In genomic region chr2:128818956-128819643, GRCm38 (mm10) we compare ENCODE assay signal across 8 mouse cellular contexts. TPM values are rescaled to one million over a fixed set of nuclear protein-coding genes. Genes with fewer than 3 reads are reported as not detected.
DNase-seq lines count a peak whose midpoint lies in the region; ATAC-seq and TF ChIP-seq lines count a peak whose summit lies in the region.

No protein-coding gene starts in this region.

- H3K4me1 ChIP-seq in spleen, adult 2 months (ENCODE audit: control insufficient read depth, insufficient read depth, insufficient read length), result peaks cover 4% of the 10 kb centered on the region; the same call in 1 of the 2 replicates
- peaks cover 23% of the 10 kb centered on the region for H3K4me1 ChIP-seq in embryonic facial prominence, embryonic 10.5 days
- peaks cover 22% of the 10 kb centered on the region for H3K4me1 ChIP-seq in heart, embryonic 15.5 days (replicated peaks)
- peaks cover 13% of the 10 kb centered on the region for H3K4me1 ChIP-seq in limb, embryonic 10.5 days
- peaks cover 4% of the 10 kb centered on the region; the same call in 1 of the 2 replicates for H3K4me1 ChIP-seq in midbrain, embryonic 11.5 days (ENCODE audit: control insufficient read depth, insufficient read depth, low read length)

- no peaks in the 10 kb centered on the region for H3K9me3 ChIP-seq in embryonic facial prominence, embryonic 10.5 days
- H3K9me3 ChIP-seq in heart, embryonic 15.5 days (replicated peaks), result no peaks in the 10 kb centered on the region
- no peaks in the 10 kb centered on the region for H3K9me3 ChIP-seq in limb, embryonic 10.5 days (replicated peaks)
- no peaks in the 10 kb centered on the region for H3K9me3 ChIP-seq in midbrain, embryonic 11.5 days (ENCODE audit: control insufficient read depth, low read length)

- TF ChIP-seq POLR2A in spleen, adult 2 months (IDR thresholded peaks at IDR 0.05; ENCODE audit: low read depth, low read length), result no peak

- no peak for DNase-seq in spleen, adult 2 months (ENCODE audit: low read depth in 1 of 2, low spot score in 2 of 2)
- DNase-seq in spleen, adult 18-20 months, result no peak
- no peak for DNase-seq in embryonic facial prominence, embryonic 10.5 days (ENCODE audit: low spot score)
- DNase-seq in limb, embryonic 10.5 days (ENCODE audit: low spot score), result peak; percentile 33
- DNase-seq in midbrain, embryonic 11.5 days (ENCODE audit: low spot score, missing footprints), result no peak
- no peak for DNase-seq in frontal cortex, adult 2 months (ENCODE audit: extremely low spot score in 1 of 2, low spot score in 1 of 2)
- DNase-seq in c-Kit-positive CD71-positive TER-119-positive erythroid progenitor cells, embryonic 14.5 days (ENCODE audit: low spot score), result no peak

- no peak for TF ChIP-seq CTCF in spleen, adult 2 months (IDR thresholded peaks at IDR 0.05; ENCODE audit: extremely low read depth, insufficient read depth, insufficient read length, insufficient replicate concordance)

- H3K27ac ChIP-seq in spleen, adult 2 months (ENCODE audit: insufficient read depth, low read length), result peak overlapping the region; percentile 84; the same call in 1 of the 2 replicates
- H3K27ac ChIP-seq in embryonic facial prominence, embryonic 10.5 days (replicated peaks), result peak overlapping the region; percentile 93
- peak overlapping the region; percentile 93 for H3K27ac ChIP-seq in heart, embryonic 15.5 days
- peak overlapping the region; percentile 86 for H3K27ac ChIP-seq in limb, embryonic 10.5 days
- H3K27ac ChIP-seq in midbrain, embryonic 11.5 days (ENCODE audit: low read depth, low read length), result peak overlapping the region; percentile 91

- peak overlapping the region; percentile 91; the same call in 1 of the 2 replicates for H3K4me3 ChIP-seq in spleen, adult 2 months (ENCODE audit: extremely low read depth, insufficient read depth, insufficient read length)
- H3K4me3 ChIP-seq in embryonic facial prominence, embryonic 10.5 days, result peak overlapping the region; percentile 87
- H3K4me3 ChIP-seq in heart, embryonic 15.5 days, result peak overlapping the region; percentile 81
- H3K4me3 ChIP-seq in limb, embryonic 10.5 days, result peak overlapping the region; percentile 72
- H3K4me3 ChIP-seq in midbrain, embryonic 11.5 days (ENCODE audit: low read depth, low read length), result peak overlapping the region; percentile 76

- H3K4me2 ChIP-seq in heart, embryonic 15.5 days, result peak overlapping the region; percentile 85
- peak overlapping the region; percentile 70 for H3K4me2 ChIP-seq in midbrain, embryonic 11.5 days

- 37% methylated on average over 14 of the region's 14 CpGs for WGBS in spleen, adult 2 months
- WGBS in embryonic facial prominence, embryonic 10.5 days, result 26% methylated on average over 14 of the region's 14 CpGs
- 17% methylated on average over 14 of the region's 14 CpGs for WGBS in heart, embryonic 15.5 days
- 32% methylated on average over 14 of the region's 14 CpGs for WGBS in limb, embryonic 10.5 days
- 25% methylated on average over 14 of the region's 14 CpGs for WGBS in midbrain, embryonic 11.5 days

- H3K27me3 ChIP-seq in spleen, adult 2 months (ENCODE audit: control insufficient read depth, insufficient read depth, low read length), result no peaks in the 10 kb centered on the region
- H3K27me3 ChIP-seq in embryonic facial prominence, embryonic 10.5 days (replicated peaks; ENCODE audit: low read depth, poor library complexity, severe bottlenecking), result no peaks in the 10 kb centered on the region
- H3K27me3 ChIP-seq in heart, embryonic 15.5 days, result no peaks in the 10 kb centered on the region
- no peaks in the 10 kb centered on the region for H3K27me3 ChIP-seq in limb, embryonic 10.5 days (ENCODE audit: low read depth, poor library complexity, severe bottlenecking)
- no peaks in the 10 kb centered on the region for H3K27me3 ChIP-seq in midbrain, embryonic 11.5 days (ENCODE audit: control insufficient read depth, insufficient read depth, low read length)

- no peaks in the 10 kb centered on the region; the same call in 1 of the 2 replicates for H3K36me3 ChIP-seq in spleen, adult 2 months (ENCODE audit: control insufficient read depth, insufficient read depth, low read length)
- H3K36me3 ChIP-seq in embryonic facial prominence, embryonic 10.5 days (replicated peaks), result peaks cover 8% of the 10 kb centered on the region
- H3K36me3 ChIP-seq in heart, embryonic 15.5 days, result no peaks in the 10 kb centered on the region
- H3K36me3 ChIP-seq in limb, embryonic 10.5 days, result peaks cover 7% of the 10 kb centered on the region
- H3K36me3 ChIP-seq in midbrain, embryonic 11.5 days (ENCODE audit: control insufficient read depth, insufficient read depth, low read length), result no peaks in the 10 kb centered on the region

- no peak for ATAC-seq in heart, embryonic 15.5 days (replicated peaks; ENCODE audit: insufficient number of reproducible peaks, insufficient read depth, low FRiP score, low read depth)
- ATAC-seq in midbrain, embryonic 11.5 days (ENCODE audit: low FRiP score), result no peak

- H3K9ac ChIP-seq in heart, embryonic 15.5 days, result peak overlapping the region; percentile 74
- H3K9ac ChIP-seq in midbrain, embryonic 11.5 days (ENCODE audit: low read length), result peak overlapping the region; percentile 72

RNA-seq across cellular contexts. Expression of gene Tmem87b, which starts 1.2 kb away (rescaled TPM):
- polyA plus RNA-seq in spleen, adult 2 months (2012; rRNA removed), result 5.6 and 5.9 TPM in 2 replicates
- 29.7 TPM in 2 replicates for polyA plus RNA-seq in embryonic facial prominence, embryonic 10.5 days (2016; fragmentation: Nextera tagmentation; extraction: Ambion mirVana)
- polyA plus RNA-seq in heart, embryonic 15.5 days (2015; fragmentation: Nextera tagmentation; extraction: Ambion mirVana), result 26.4 and 27.2 TPM in 2 replicates
- polyA plus RNA-seq in limb, embryonic 10.5 days (2016; fragmentation: Nextera tagmentation; extraction: Ambion mirVana), result 24.6 and 28.3 TPM in 2 replicates
- polyA plus RNA-seq in midbrain, embryonic 11.5 days (2014; fragmentation: Nextera tagmentation; extraction: Ambion mirVana), result 21.7 and 24.1 TPM in 2 replicates
- 24.0 and 28.0 TPM in 2 replicates for polyA plus RNA-seq in frontal cortex, adult 2 months (2012; rRNA removed)

RNA-seq across cellular contexts. Expression of gene Fbln7, which starts 43.7 kb away (rescaled TPM):
- 0.28 and 0.31 TPM in 2 replicates for polyA plus RNA-seq in spleen, adult 2 months (2012; rRNA removed)
- 1.8 and 2.1 TPM in 2 replicates for polyA plus RNA-seq in embryonic facial prominence, embryonic 10.5 days (2016; fragmentation: Nextera tagmentation; extraction: Ambion mirVana)
- polyA plus RNA-seq in heart, embryonic 15.5 days (2015; fragmentation: Nextera tagmentation; extraction: Ambion mirVana), result 1.2 and 2.7 TPM in 2 replicates
- 1.0 and 1.2 TPM in 2 replicates for polyA plus RNA-seq in limb, embryonic 10.5 days (2016; fragmentation: Nextera tagmentation; extraction: Ambion mirVana)
- 2.2 and 2.4 TPM in 2 replicates for polyA plus RNA-seq in midbrain, embryonic 11.5 days (2014; fragmentation: Nextera tagmentation; extraction: Ambion mirVana)
- 1.6 and 1.9 TPM in 2 replicates for polyA plus RNA-seq in frontal cortex, adult 2 months (2012; rRNA removed)
